Mouse (Mus musculus) liver, adult 10 weeks (tissue): ENCODE measurements around the gene Krt222. TPM values are rescaled to one million over a fixed set of nuclear protein-coding genes. Genes with fewer than 3 reads are reported as not detected.

Experiments used
- polyA plus RNA-seq: library from polyadenylated mRNA; stranded (reverse); fragments of 350-450 nt; fragmentation: Illumina TruSeq; extraction: RNeasy Lipid Tissue Mini Kit (QIAGEN cat#74804); gene quantifications from one replicate; pipeline ENCODE4 v1.2.3, GENCODE M21; 2014; ENCODE audit warnings: low read depth, low replicate concordance

Krt222 gene
- not detected for polyA plus RNA-seq

DNA sequence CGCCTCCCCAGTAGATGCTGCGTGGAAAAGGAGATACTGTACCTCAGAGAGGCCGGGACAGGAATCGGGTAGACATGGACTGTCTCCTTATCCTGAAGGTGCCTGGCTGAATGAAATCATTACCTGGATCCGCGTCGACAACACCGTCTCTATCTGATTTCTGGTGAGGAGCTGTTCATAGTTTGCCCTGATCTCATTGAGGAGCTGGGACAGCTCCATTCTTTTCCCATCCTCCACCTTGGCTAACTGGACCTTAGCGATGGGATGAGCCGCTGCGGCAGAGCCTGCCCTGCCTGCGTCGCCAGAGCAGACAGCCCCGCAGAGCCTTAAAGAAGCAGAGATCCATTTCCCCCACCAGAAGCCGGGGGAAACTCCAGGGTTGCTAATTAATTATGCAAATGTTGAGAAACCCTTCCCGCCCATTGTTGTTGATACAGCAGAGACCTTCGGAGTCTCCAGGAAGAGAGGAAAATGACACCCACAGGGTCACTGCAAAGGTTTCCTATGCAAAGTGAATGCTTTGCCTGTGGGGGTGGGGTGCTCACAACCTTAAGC, at the start of gene Krt222:
TSS of gene Krt222 (minus strand) at position 266 of the 555 bp plus-strand sequence.

DNA sequence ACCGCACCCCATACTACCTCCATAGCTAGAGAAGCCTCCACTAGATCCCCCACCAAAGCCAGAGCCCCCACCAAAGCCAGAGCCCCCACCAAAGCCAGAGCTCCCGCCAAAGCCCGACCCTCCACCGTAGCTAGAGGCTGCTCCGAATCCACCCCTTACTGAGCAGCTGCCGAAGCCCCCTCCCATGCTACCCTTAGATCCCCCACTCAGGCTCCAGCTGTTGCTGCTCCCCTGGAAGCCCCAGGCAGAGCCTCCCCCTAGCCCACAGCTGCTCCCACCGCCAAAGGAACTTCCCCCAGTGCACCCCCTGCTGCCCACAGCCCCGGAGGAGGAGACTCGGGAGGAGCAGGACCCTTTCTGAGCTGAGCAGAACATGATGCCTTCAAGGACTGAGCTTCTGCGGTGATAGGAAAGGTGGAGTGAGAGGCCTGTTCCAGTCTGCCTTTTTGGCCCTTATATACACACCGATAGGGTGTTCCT, 41.0 kb upstream of the Krt222 start, which contains the start of gene Krt24:
TSS of gene Krt24 (minus strand) at position 430 of the 480 bp plus-strand sequence.

DNA sequence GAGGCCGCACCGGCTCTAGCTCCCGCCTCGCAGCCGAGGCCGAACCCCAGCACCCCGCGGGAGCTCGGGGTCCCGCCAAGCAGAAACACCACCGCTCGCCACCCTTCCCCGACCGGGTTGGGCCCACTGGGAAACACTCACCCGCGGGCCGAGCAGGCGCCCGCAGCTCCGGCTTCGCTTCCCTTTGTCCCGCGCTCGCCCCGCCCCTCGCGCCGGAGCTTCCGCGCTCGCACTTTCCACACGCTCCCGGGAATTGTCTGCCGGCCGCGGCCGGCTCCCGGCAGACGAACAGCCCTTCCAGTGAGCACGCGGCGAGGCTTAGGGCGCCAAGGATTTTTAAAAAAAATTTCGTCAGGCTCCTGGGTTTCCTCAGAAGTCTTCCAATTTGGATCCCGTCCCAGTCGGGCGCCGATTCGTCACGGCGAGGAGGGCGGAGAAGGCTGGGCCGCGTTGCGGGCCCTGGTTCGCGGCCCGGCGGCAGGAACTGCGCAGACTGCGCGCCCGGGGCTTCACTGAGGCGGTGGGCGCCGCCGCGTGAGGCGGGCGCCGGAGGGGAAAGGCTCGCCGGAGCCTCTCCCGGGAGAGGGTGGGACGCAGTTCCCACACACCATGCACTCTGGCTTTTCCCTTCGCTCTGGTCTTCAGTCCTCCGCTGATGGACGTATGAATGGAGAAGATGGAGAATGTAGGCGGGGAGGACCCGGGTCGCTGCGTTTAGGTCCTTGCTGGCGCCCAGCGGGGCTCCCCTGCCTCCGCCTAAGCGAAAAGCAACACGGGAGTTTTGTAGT, 13.4 kb downstream of the Krt222 start, which contains the start of gene Smarce1:
TSS of gene Smarce1 (minus strand) at position 757 of the 788 bp plus-strand sequence.

Other genes with a start within 250 kb of the Krt222 start
- gene Top2a, start 219.9 kb downstream of the Krt222 start, polyA plus RNA-seq: 0.58 TPM
- 267 TPM for gene Igfbp4, start 202.8 kb downstream of the Krt222 start, polyA plus RNA-seq
- 0.08 TPM for gene Tns4, start 154.8 kb downstream of the Krt222 start, polyA plus RNA-seq
- gene Ccr7, start 89.0 kb downstream of the Krt222 start, polyA plus RNA-seq: 0.32 TPM
- 48.9 TPM for gene Smarce1, start 13.1 kb downstream of the Krt222 start, polyA plus RNA-seq
- not detected for gene Krt24, start 41.2 kb upstream of the Krt222 start, polyA plus RNA-seq
- not detected for gene Krt25, start 78.9 kb upstream of the Krt222 start, polyA plus RNA-seq
- gene Krt26, start 93.9 kb upstream of the Krt222 start, polyA plus RNA-seq: not detected
- gene Krt27, start 107.0 kb upstream of the Krt222 start, polyA plus RNA-seq: not detected
- gene Krt28, start 130.8 kb upstream of the Krt222 start, polyA plus RNA-seq: not detected
- 6.3 TPM for gene Krt10, start 145.3 kb upstream of the Krt222 start, polyA plus RNA-seq
- gene Krt12, start 178.2 kb upstream of the Krt222 start, polyA plus RNA-seq: not detected
- not detected for gene Krt20, start 194.1 kb upstream of the Krt222 start, polyA plus RNA-seq
- 2.0 TPM for gene Krt23, start 249.1 kb upstream of the Krt222 start, polyA plus RNA-seq